Mouse (Mus musculus) liver, postnatal 0 days (tissue): ENCODE results near the gene Usp30.

Experiments used
- CTCF ChIP-seq: sonication (generic); IDR thresholded peaks from 2 replicates; pipeline ENCODE4 v1.5.1; 2016; ENCODE audit warnings: antibody characterized with exemption, low read depth
- EP300 ChIP-seq: IDR thresholded peaks from 2 replicates; pipeline ENCODE4 v1.6.1; 2016; ENCODE audit warnings: antibody characterized with exemption, low read depth, mild to moderate bottlenecking

DNA sequence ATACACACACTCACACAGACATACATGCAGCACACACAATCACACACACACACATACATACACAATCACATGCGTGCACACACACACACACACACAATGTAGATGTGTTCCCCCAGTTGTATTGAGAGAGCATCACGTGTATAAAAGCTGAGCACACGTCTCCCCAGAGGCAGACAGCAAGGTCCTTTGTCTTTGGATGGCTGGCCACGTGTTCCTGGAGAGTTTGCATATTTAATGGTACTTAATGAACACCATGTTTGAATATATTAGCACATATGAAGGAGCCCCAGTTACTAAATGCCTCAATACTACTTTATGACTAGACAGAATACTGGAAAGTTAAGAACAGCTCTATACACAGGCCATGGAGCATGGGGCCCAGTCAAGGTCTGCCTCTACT, 1.3 kb upstream of the Usp30 start:
- no peak for TF ChIP-seq CTCF
- no peak for TF ChIP-seq EP300
